Mouse (Mus musculus): ENCODE measurements around the gene Depdc1a. TPM values are rescaled to one million over a fixed set of nuclear protein-coding genes. Genes with fewer than 3 reads are reported as not detected.
A peak's percentile ranks its signal among the peaks of the same experiment; 100 is the strongest.
"Not testable (repeated sequence)": the region's sequence is repeated elsewhere in the genome, so short reads cannot be mapped to it uniquely, and the experiment has no call there.

Depdc1a gene
- 2.3 and 3.7 TPM in 2 replicates for total RNA-seq (2021)
- long read RNA-seq, partial matches to known transcripts = 0 of 1 reads
- long read RNA-seq, other reads (novel, unspliced or antisense) = 0 of 1 reads

DNA sequence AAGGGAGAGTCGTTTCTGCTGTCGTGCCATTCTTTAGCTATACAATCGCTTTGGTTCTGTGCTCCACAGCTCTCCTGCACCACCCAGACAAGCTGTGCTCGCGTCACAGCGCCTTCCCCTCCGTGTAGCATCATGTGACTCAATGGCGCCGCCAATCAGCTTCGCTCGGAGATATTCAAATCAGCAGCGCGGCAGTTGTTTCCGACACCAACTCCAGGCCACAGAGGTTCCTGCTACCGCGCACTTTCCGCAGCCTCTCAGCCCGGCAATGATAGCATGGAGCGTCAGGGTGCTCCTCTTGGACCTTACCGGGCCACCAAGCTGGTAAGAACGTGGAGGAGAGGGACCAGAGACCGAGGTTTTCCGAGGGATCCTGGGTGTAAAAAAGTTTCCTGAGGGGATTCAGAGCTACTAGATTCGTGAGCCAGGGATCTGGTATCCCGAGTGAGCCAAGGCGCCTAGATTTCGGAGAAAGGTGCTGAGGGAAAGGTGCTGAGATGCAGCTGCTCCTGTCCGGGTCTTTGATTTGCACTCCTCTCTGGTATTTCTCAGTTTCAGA is at the start of gene Depdc1a:
Gene Depdc1a (plus strand): TSS at position 191 of the 559 bp plus-strand sequence.
- DNase-seq = peak; percentile 90

GRCm38 (mm10) chr3:159470059-159470458 is 25.2 kb upstream of the Depdc1a start:
- no peak for DNase-seq

DNA sequence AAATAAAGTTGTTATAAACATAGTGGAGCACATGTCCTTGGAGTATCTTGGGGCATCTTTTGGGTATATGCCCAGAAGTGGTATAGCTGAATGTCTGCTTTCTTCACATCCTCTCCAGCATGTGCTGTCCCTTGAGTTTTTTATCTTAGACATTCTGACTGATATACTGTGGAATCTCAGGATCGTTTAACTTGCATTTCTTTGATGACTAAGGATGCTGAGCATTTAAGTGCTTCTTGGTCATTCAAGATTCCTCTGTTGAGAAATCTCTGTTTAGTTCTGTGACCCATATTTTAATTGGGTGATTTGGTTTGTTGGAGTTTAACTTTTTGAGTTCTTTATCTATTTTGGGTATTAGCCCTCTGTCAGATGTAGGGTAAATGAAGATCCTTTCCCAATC is 19.8 kb upstream of the Depdc1a start:
- DNase-seq = no peak

GRCm38 (mm10) chr3:159477250-159477962 is 17.8 kb upstream of the Depdc1a start:
- no peak for DNase-seq

GRCm38 (mm10) chr3:159494709-159495108 is 524 bp upstream of the Depdc1a start:
- not testable (repeated sequence) for DNase-seq

DNA sequence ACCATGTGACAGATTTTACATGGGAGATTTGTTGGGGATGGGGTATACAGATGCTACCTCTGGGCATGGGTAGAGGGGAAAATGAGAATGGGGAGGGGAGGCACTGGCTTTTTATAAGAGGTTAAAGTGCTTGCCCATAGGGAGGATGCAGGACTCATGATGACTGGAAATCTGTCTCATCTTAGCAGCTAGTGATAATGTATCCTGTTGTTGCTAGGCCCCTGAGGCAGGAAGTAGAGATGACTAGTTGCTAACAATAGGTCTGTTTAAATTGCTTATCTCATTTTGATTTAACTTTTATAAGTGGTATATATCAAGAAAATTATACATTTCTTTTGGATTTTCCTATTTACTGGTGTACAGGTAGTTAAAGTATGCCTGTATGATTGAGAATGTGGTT is 13.7 kb downstream of the Depdc1a start:
- DNase-seq = no peak

- DNase-seq = no peak
Measured at GRCm38 (mm10) chr3:159528563-159528962, 33.3 kb downstream of the Depdc1a start.

GRCm38 (mm10) chr3:159548303-159548702 is 53.1 kb downstream of the Depdc1a start:
- DNase-seq = no peak

DNA sequence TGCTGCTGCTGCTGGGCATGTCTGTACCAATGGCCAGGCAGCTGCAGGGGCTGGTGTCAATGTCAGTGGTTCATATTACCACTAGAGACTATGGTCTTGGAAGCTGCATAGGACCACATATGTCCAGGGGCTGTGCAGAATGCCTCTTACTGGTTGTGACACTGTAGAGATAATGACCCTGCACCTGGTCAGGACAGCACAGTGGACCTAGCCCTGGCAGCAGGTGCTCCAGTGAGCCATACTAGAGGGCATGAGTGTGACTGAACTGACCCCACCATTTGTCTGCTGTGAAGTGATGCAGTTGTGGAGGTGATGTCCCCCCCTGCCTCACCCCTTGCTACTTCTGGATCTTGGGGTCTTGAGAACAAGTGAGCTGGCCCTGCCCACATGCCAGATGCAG is 55.0 kb downstream of the Depdc1a start:
- DNase-seq = no peak

Other genes starting within 250 kb of the Depdc1a start
- gene Rpe65, start 103.7 kb downstream of the Depdc1a start, total RNA-seq (2021) = not detected in 2 replicates

Data from adrenal gland, postnatal 25 days (tissue).